ENCODE assay signal across 10 mouse cellular contexts in genomic region chr2:64078551-64078950, GRCm38 (mm10).
"Had no signal": no experiment of that assay in that cellular context is flagged by ENCODE, and none has a peak within 500 bp of the region (broad histone marks: within the 10 kb centered on the region; RNA-seq: fewer than 3 reads in every experiment).

No protein-coding gene starts in this region.

- H3K27me3 ChIP-seq: kidney, embryonic 15.5 days; liver, embryonic 12.5 days; lung, embryonic 15.5 days had no signal

- H3K27ac ChIP-seq: kidney, embryonic 15.5 days; limb, embryonic 13.5 days; liver, embryonic 12.5 days; lung, embryonic 15.5 days had no signal

- H3K4me1 ChIP-seq: liver, embryonic 12.5 days had no signal

- H3K9me3 ChIP-seq: kidney, embryonic 15.5 days; limb, embryonic 13.5 days; liver, embryonic 12.5 days; lung, embryonic 15.5 days had no signal

- H3K4me2 ChIP-seq: kidney, embryonic 15.5 days; limb, embryonic 13.5 days; liver, embryonic 12.5 days; lung, embryonic 15.5 days had no signal

- ATAC-seq: liver, embryonic 12.5 days had no signal

- H3K36me3 ChIP-seq: kidney, embryonic 15.5 days; limb, embryonic 13.5 days; liver, embryonic 12.5 days; lung, embryonic 15.5 days had no signal

- H3K4me3 ChIP-seq: kidney, embryonic 15.5 days; limb, embryonic 13.5 days; liver, embryonic 12.5 days; lung, embryonic 15.5 days had no signal

- DNase-seq: kidney, adult 2 months; kidney, postnatal 14 days; left cerebral cortex, postnatal 4 days; right cerebral cortex, adult 18-20 months; right cerebral cortex, postnatal 25 days; thymus, postnatal 36 days had no signal

- H3K9ac ChIP-seq: kidney, embryonic 15.5 days; limb, embryonic 13.5 days; liver, embryonic 12.5 days; lung, embryonic 15.5 days had no signal
